Mouse (Mus musculus): Measurements from ENCODE around the gene Celsr1. TPM values are rescaled to one million over a fixed set of nuclear protein-coding genes. Genes with fewer than 3 reads are reported as not detected.

The Celsr1 gene
- polyA plus RNA-seq, 1 experiment = 2.2 TPM

DNA sequence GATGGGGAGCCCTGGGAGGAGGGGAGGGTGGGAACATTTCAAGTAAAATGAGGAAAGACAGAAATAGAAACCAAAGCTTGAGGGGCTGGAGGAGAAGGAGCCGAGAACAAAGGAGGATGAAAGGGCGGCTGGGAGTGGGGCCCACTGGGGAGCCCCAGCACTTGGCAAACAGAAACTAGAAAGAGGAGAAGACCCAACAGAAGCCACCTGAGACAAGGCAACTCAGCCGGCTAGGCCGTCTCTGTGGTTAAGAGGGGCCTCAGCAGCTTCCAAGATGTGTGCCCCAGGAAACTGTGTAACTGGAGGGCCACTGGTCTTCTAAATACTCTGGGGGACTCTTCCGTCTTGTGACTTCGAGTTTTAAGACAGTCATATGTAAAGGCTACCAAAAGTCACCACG lies 72.4 kb downstream of the Celsr1 start:
- no peak overlapping the region for H3K27ac ChIP-seq (ENCODE audit: insufficient read depth, low read length)
- no peak overlapping the region for H3K4me3 ChIP-seq (ENCODE audit: insufficient read depth, low read length)
- H3K4me1 ChIP-seq (ENCODE audit: control insufficient read depth, insufficient read depth, low read length) = no peaks in the 10 kb centered on the region
- TF ChIP-seq CTCF (IDR thresholded peaks at IDR 0.05; ENCODE audit: extremely low read depth, insufficient read depth, low read length) (no peak), POLR2A (IDR thresholded peaks at IDR 0.05; ENCODE audit: extremely low read depth, insufficient read depth, low read length) (no peak)

DNA sequence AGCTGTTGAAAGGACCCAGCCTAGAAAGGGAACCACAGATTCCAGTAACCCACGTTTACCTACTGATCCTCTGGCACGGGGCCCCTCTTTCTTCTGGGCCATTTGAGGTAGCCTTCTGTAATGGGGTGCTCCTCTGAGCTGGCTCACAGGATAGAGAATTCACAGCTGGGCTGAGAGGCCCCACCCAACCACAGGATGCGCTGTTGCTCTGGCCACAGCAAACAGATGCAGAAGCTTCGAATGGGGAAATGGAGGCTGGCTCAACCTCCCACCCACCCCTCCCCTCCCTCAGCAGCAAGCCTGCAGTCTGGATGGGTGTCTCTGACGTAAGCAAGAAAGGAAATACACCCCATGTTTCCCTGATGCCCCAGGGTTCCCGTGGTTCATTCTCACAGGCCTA lies 77.4 kb downstream of the Celsr1 start:
- no peak overlapping the region for H3K4me3 ChIP-seq (ENCODE audit: insufficient read depth, low read length)
- TF ChIP-seq POLR2A (IDR thresholded peaks at IDR 0.05; ENCODE audit: extremely low read depth, insufficient read depth, low read length) (no peak), CTCF (IDR thresholded peaks at IDR 0.05; ENCODE audit: extremely low read depth, insufficient read depth, low read length) (no peak)
- H3K4me1 ChIP-seq (ENCODE audit: control insufficient read depth, insufficient read depth, low read length) = no peaks in the 10 kb centered on the region
- H3K27ac ChIP-seq (ENCODE audit: insufficient read depth, low read length) = no peak overlapping the region

- TF ChIP-seq CTCF (IDR thresholded peaks at IDR 0.05; ENCODE audit: extremely low read depth, insufficient read depth, low read length) = no peak
- no peak for TF ChIP-seq POLR2A (IDR thresholded peaks at IDR 0.05; ENCODE audit: extremely low read depth, insufficient read depth, low read length)
- Histone ChIP-seq H3K4me1 (ENCODE audit: control insufficient read depth, insufficient read depth, low read length) (no peaks in the 10 kb centered on the region), H3K27ac (ENCODE audit: insufficient read depth, low read length) (no peak overlapping the region), H3K4me3 (ENCODE audit: insufficient read depth, low read length) (no peak overlapping the region)
Measured at GRCm38 (mm10) chr15:85953458-85953857, 80.1 kb downstream of the Celsr1 start.

DNA sequence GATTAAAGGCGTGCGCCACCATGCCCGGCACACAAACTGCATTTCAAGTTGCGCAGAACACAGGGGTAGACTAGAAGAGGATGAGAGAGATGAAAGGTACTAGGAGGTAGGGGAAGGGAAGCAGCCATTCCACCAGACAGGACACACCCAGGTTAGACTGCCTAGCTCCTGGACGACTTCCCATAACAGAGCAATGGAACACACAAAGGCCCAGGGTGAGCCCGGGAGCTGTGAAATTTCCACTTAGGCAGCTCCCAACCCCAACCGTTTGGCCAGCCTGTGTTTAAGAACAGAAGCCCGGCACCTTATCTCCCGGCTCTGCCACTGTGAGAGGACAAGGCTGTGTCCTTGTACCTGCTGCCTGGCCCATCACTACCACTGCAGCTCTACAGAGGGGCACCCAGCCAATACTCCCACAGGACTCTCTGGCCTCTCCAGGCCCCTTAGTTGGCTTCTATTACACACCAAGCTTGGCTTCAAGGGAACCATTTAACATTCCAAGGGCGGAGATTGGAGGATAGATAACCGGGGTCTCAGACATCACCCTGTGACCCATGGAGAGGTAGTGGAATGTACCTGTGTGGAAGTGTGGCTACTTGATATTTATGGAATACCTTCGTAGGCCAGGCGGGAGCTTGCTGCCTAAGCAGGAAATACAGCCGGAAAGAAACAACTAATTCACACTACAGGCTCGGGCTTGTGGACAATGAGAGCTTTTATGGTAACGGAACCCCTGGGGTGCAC lies 84.0 kb downstream of the Celsr1 start:
- H3K4me3 ChIP-seq (ENCODE audit: insufficient read depth, low read length) = no peak overlapping the region
- no peaks in the 10 kb centered on the region for H3K4me1 ChIP-seq (ENCODE audit: control insufficient read depth, insufficient read depth, low read length)
- H3K27ac ChIP-seq (ENCODE audit: insufficient read depth, low read length) = no peak overlapping the region
- TF ChIP-seq POLR2A (IDR thresholded peaks at IDR 0.05; ENCODE audit: extremely low read depth, insufficient read depth, low read length) = no peak
- no peak for TF ChIP-seq CTCF (IDR thresholded peaks at IDR 0.05; ENCODE audit: extremely low read depth, insufficient read depth, low read length)

- no peak overlapping the region for H3K4me3 ChIP-seq (ENCODE audit: insufficient read depth, low read length)
- no peak overlapping the region for H3K27ac ChIP-seq (ENCODE audit: insufficient read depth, low read length)
- no peak for TF ChIP-seq CTCF (IDR thresholded peaks at IDR 0.05; ENCODE audit: extremely low read depth, insufficient read depth, low read length)
- no peak for TF ChIP-seq POLR2A (IDR thresholded peaks at IDR 0.05; ENCODE audit: extremely low read depth, insufficient read depth, low read length)
- H3K4me1 ChIP-seq (ENCODE audit: control insufficient read depth, insufficient read depth, low read length) = no peaks in the 10 kb centered on the region
Measured at GRCm38 (mm10) chr15:85947967-85948366, 85.6 kb downstream of the Celsr1 start.

DNA sequence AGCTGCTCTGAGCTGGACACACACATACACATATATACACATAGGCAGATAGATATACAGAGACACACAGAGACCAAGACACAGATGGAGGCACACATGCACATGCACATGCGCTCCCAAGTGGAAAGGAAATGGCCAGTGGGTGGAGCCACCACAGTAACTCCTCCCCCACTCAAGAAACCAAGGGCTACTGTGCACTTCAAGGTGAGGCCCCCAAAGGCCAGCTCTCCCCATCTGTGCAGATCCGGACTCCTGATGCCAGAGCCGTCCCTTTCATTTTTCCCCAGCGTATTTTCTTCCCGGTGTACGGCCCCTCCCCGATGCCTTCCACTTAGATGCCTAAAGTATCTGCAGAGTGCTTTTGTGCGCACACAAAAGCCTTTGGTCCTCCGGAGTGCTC lies 86.0 kb downstream of the Celsr1 start:
- Histone ChIP-seq H3K4me1 (ENCODE audit: control insufficient read depth, insufficient read depth, low read length) (no peaks in the 10 kb centered on the region), H3K27ac (ENCODE audit: insufficient read depth, low read length) (no peak overlapping the region), H3K4me3 (ENCODE audit: insufficient read depth, low read length) (no peak overlapping the region)
- TF ChIP-seq CTCF (IDR thresholded peaks at IDR 0.05; ENCODE audit: extremely low read depth, insufficient read depth, low read length) (no peak), POLR2A (IDR thresholded peaks at IDR 0.05; ENCODE audit: extremely low read depth, insufficient read depth, low read length) (no peak)

- no peak for TF ChIP-seq CTCF (IDR thresholded peaks at IDR 0.05; ENCODE audit: extremely low read depth, insufficient read depth, low read length)
- no peak for TF ChIP-seq POLR2A (IDR thresholded peaks at IDR 0.05; ENCODE audit: extremely low read depth, insufficient read depth, low read length)
- H3K4me1 ChIP-seq (ENCODE audit: control insufficient read depth, insufficient read depth, low read length) = no peaks in the 10 kb centered on the region
Measured at GRCm38 (mm10) chr15:85935627-85936049, 97.9 kb downstream of the Celsr1 start.

GRCm38 (mm10) chr15:85928161-85928560 lies 105.4 kb downstream of the Celsr1 start:
- no peak overlapping the region for H3K27ac ChIP-seq (ENCODE audit: insufficient read depth, low read length)
- H3K4me1 ChIP-seq (ENCODE audit: control insufficient read depth, insufficient read depth, low read length) = no peaks in the 10 kb centered on the region
- TF ChIP-seq POLR2A (IDR thresholded peaks at IDR 0.05; ENCODE audit: extremely low read depth, insufficient read depth, low read length) (no peak), CTCF (IDR thresholded peaks at IDR 0.05; ENCODE audit: extremely low read depth, insufficient read depth, low read length) (no peak)
- H3K4me3 ChIP-seq (ENCODE audit: insufficient read depth, low read length) = no peak overlapping the region

More at GRCm38 (mm10) chr15:85935627-85936049, 97.9 kb downstream of the Celsr1 start:
- H3K27ac ChIP-seq (ENCODE audit: insufficient read depth, low read length) = no peak overlapping the region
- H3K4me3 ChIP-seq (ENCODE audit: insufficient read depth, low read length) = no peak overlapping the region

DNA sequence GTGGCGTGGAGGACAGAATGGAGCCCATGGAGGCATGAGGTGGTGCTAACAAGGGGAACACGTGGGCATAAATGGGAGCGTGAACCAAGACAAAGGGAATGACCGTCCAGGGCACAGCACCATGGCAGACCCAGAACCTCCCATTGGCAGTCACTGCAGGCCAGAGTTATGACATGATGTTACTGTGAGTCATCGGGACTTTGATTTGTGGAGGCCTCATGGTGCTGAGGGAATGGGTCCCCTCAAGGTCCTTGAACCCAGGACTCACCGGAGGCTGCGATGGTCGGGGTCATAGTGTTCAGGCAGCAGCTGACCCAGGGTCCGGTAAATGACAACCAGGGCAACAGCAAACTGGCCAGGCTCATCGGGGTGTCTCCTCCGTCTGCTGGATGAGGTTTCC lies 111.7 kb downstream of the Celsr1 start:
- no peak overlapping the region for H3K4me3 ChIP-seq (ENCODE audit: insufficient read depth, low read length)
- H3K27ac ChIP-seq (ENCODE audit: insufficient read depth, low read length) = no peak overlapping the region

DNA sequence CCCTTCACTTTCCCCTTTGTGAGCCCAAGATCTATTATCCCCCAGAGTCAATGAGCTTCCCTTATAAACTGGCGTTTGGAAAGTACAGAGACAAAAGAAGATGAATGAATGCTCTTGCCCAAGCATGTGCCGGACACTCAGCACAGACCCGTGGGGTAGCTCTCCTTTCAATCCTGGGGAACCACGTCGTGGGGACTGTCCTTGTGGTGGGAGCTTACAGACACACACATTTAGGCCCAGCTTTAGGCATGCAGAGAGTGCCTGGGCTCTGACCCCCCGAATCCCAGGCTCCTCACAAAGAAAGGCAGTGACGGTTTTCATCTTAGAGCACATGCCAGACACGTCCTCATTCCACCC lies 113.7 kb downstream of the Celsr1 start:
- Histone ChIP-seq H3K27ac (ENCODE audit: insufficient read depth, low read length) (no peak overlapping the region), H3K4me3 (ENCODE audit: insufficient read depth, low read length) (no peak overlapping the region), H3K4me1 (ENCODE audit: control insufficient read depth, insufficient read depth, low read length) (no peaks in the 10 kb centered on the region)
- no peak for TF ChIP-seq CTCF (IDR thresholded peaks at IDR 0.05; ENCODE audit: extremely low read depth, insufficient read depth, low read length)
- no peak for TF ChIP-seq POLR2A (IDR thresholded peaks at IDR 0.05; ENCODE audit: extremely low read depth, insufficient read depth, low read length)

More for the DNA sequence above, 111.7 kb downstream of the Celsr1 start:
- TF ChIP-seq CTCF (IDR thresholded peaks at IDR 0.05; ENCODE audit: extremely low read depth, insufficient read depth, low read length) = no peak
- TF ChIP-seq POLR2A (IDR thresholded peaks at IDR 0.05; ENCODE audit: extremely low read depth, insufficient read depth, low read length) = no peak
- no peaks in the 10 kb centered on the region for H3K4me1 ChIP-seq (ENCODE audit: control insufficient read depth, insufficient read depth, low read length)

All from cortical plate, adult 2 months (tissue).